ENCODE assay signal across 22 mouse cellular contexts in the genomic region with DNA sequence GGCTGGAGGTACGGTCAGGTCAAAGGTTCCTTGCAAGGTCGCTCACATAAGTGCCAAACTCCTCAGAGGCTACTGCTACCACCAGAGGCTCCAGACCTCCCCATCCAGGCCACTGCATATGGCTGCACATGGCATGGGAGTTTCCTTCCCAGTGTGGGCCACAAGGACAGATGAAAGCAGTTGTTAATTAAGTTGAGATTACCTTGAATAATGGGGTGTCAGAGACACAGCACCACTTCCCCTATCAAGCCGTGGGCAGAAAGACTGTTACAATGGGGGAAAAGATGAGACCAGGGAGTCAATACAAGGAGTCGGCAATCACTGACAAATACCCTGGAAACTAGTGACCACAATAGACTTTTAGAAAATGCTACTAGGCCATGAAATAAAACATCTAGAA.
"Had no signal": no experiment of that assay in that cellular context is flagged by ENCODE, and none has a peak within 500 bp of the region (broad histone marks: within the 10 kb centered on the region; RNA-seq: fewer than 3 reads in every experiment).

No protein-coding gene starts in this region.

- H3K36me3 ChIP-seq: intestine, embryonic 15.5 days; limb, embryonic 12.5 days; limb, embryonic 15.5 days; midbrain, embryonic 13.5 days had no signal

- H3K27ac ChIP-seq: intestine, embryonic 15.5 days; layer of hippocampus, adult 2 months; left cerebral cortex, adult 2 months; limb, embryonic 12.5 days; limb, embryonic 15.5 days; midbrain, embryonic 10.5 days; midbrain, embryonic 13.5 days; neural tube, embryonic 13.5 days had no signal

- H3K9ac ChIP-seq: intestine, embryonic 15.5 days; limb, embryonic 12.5 days; limb, embryonic 15.5 days; midbrain, embryonic 13.5 days; neural tube, embryonic 13.5 days had no signal

- H3K27me3 ChIP-seq: intestine, embryonic 15.5 days; limb, embryonic 15.5 days; midbrain, embryonic 13.5 days; neural tube, embryonic 13.5 days had no signal

- H3K9me3 ChIP-seq: intestine, embryonic 15.5 days; limb, embryonic 15.5 days had no signal

- H3K4me3 ChIP-seq: intestine, embryonic 15.5 days; layer of hippocampus, adult 2 months; left cerebral cortex, adult 2 months; limb, embryonic 12.5 days; limb, embryonic 15.5 days; midbrain, embryonic 10.5 days; midbrain, embryonic 13.5 days; myocyte; neural tube, embryonic 13.5 days had no signal

- H3K4me2 ChIP-seq: intestine, embryonic 15.5 days; limb, embryonic 12.5 days; limb, embryonic 15.5 days; midbrain, embryonic 13.5 days; neural tube, embryonic 13.5 days had no signal

- ATAC-seq: intestine, embryonic 15.5 days; midbrain, embryonic 13.5 days; midbrain, embryonic 16.5 days had no signal

- DNase-seq: kidney, adult 11 months; kidney, adult 9 months; kidney, postnatal 14 days; kidney, postnatal 4 days; layer of hippocampus, adult 9-11 months; left cerebral cortex, postnatal 4 days; lung, adult 2 months; lung, postnatal 14 days; lung, postnatal 4 days; right cerebral cortex, adult 18-20 months; thymus, adult 18-20 months; thymus, postnatal 36 days had no signal

- H3K4me1 ChIP-seq: intestine, embryonic 15.5 days; limb, embryonic 12.5 days; limb, embryonic 15.5 days; midbrain, embryonic 13.5 days; neural tube, embryonic 13.5 days had no signal
